Mouse (Mus musculus): Measurements from ENCODE around the gene Shc3. TPM values are rescaled to one million over a fixed set of nuclear protein-coding genes. Genes with fewer than 3 reads are reported as not detected.

The Shc3 gene
- polyA plus RNA-seq, 1 experiment from 2014 or later = not detected

- H3K9me3 ChIP-seq (replicated peaks) = no peaks in the 10 kb centered on the region
- no peaks in the 10 kb centered on the region for H3K27me3 ChIP-seq
- no peak overlapping the region for H3K4me3 ChIP-seq (replicated peaks)
- H3K36me3 ChIP-seq (replicated peaks) = no peaks in the 10 kb centered on the region
- H3K4me1 ChIP-seq (replicated peaks) = no peaks in the 10 kb centered on the region
- WGBS (ENCODE audit: insufficient replicate concordance) = 82% methylated on average over 10 of the region's 10 CpGs
- no peak overlapping the region for H3K9ac ChIP-seq
- no peak for ATAC-seq (ENCODE audit: insufficient read depth)
- no peak overlapping the region for H3K27ac ChIP-seq (replicated peaks)
- no peak overlapping the region for H3K4me2 ChIP-seq
These were observed 45.9 kb downstream of the Shc3 start for GRCm38 (mm10) chr13:51523311-51523710.

GRCm38 (mm10) chr13:51518880-51519279, 50.3 kb downstream of the Shc3 start:
- Histone ChIP-seq H3K27me3 (no peaks in the 10 kb centered on the region), H3K27ac (replicated peaks) (no peak overlapping the region), H3K4me3 (replicated peaks) (no peak overlapping the region), H3K9me3 (replicated peaks) (no peaks in the 10 kb centered on the region), H3K36me3 (replicated peaks) (no peaks in the 10 kb centered on the region), H3K9ac (no peak overlapping the region), H3K4me2 (no peak overlapping the region), H3K4me1 (replicated peaks) (no peaks in the 10 kb centered on the region)
- no peak for ATAC-seq (ENCODE audit: insufficient read depth)
- 58% methylated on average over 6 of the region's 6 CpGs for WGBS (ENCODE audit: insufficient replicate concordance)

GRCm38 (mm10) chr13:51517943-51518342, 51.3 kb downstream of the Shc3 start:
- Histone ChIP-seq H3K4me1 (replicated peaks) (no peaks in the 10 kb centered on the region), H3K9ac (no peak overlapping the region), H3K4me3 (replicated peaks) (no peak overlapping the region), H3K36me3 (replicated peaks) (no peaks in the 10 kb centered on the region), H3K27me3 (no peaks in the 10 kb centered on the region), H3K27ac (replicated peaks) (no peak overlapping the region), H3K9me3 (replicated peaks) (no peaks in the 10 kb centered on the region), H3K4me2 (no peak overlapping the region)
- no peak for ATAC-seq (ENCODE audit: insufficient read depth)
- WGBS (ENCODE audit: insufficient replicate concordance) = 63% methylated on average over 4 of the region's 4 CpGs

- Histone ChIP-seq H3K4me1 (replicated peaks) (no peaks in the 10 kb centered on the region), H3K9ac (no peak overlapping the region), H3K4me2 (no peak overlapping the region), H3K27me3 (no peaks in the 10 kb centered on the region), H3K27ac (replicated peaks) (no peak overlapping the region), H3K4me3 (replicated peaks) (no peak overlapping the region), H3K9me3 (replicated peaks) (no peaks in the 10 kb centered on the region), H3K36me3 (replicated peaks) (no peaks in the 10 kb centered on the region)
- no peak for ATAC-seq (ENCODE audit: insufficient read depth)
- WGBS (ENCODE audit: insufficient replicate concordance) = 70% methylated on average over 9 of the region's 9 CpGs
These were observed 60.4 kb downstream of the Shc3 start for GRCm38 (mm10) chr13:51508836-51509235.

DNA sequence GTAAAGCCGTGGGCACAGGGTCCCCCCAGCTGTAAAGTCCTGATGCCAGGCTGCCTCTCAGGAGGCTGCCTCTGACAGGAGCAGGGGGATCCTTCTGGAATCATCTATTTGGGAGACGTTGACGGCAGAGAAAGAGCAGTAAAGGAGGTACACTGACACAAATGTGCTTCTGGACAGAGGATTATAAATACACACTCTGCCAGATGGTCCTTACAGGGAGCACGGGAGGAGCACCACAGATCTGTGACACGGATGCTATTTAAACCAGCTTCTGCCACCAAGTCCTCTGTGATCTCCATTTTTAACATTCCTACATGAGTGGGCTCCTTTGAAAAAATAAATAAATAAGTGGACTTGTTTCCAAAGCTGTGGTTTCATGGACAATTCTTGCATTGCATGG, 63.5 kb downstream of the Shc3 start:
- no peaks in the 10 kb centered on the region for H3K4me1 ChIP-seq (replicated peaks)
- H3K36me3 ChIP-seq (replicated peaks) = no peaks in the 10 kb centered on the region
- H3K27ac ChIP-seq (replicated peaks) = no peak overlapping the region
- no peaks in the 10 kb centered on the region for H3K27me3 ChIP-seq
- no peak overlapping the region for H3K4me3 ChIP-seq (replicated peaks)
- ATAC-seq (ENCODE audit: insufficient read depth) = no peak
- 57% methylated on average over 5 of the region's 5 CpGs for WGBS (ENCODE audit: insufficient replicate concordance)
- H3K9ac ChIP-seq = no peak overlapping the region
- no peaks in the 10 kb centered on the region for H3K9me3 ChIP-seq (replicated peaks)
- no peak overlapping the region for H3K4me2 ChIP-seq

DNA sequence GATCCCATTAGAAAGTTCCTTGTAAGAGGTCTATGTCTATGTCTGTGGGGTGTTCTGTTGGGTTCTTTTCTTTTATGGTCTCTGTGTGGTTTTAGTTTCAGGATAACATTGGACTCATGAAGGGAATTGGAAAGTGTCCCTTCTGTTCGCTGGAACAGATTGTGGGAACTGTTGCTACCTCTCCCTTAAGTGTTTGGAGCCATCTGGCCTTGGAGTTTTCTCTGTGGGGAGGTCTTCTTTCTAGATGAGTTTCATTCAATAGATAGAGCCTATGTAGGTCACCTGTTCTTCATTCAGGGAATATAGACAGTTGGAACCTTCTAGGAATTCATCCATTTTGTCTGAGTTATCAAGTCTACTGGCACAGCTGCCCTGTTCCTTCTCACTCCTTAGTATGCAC, 69.5 kb downstream of the Shc3 start:
- 44% methylated on average over 1 of the region's 1 CpGs for WGBS (ENCODE audit: insufficient replicate concordance)
- no peak overlapping the region for H3K27ac ChIP-seq (replicated peaks)
- ATAC-seq (ENCODE audit: insufficient read depth) = no peak
- no peaks in the 10 kb centered on the region for H3K36me3 ChIP-seq (replicated peaks)
- no peak overlapping the region for H3K9ac ChIP-seq
- H3K9me3 ChIP-seq (replicated peaks) = no peaks in the 10 kb centered on the region
- no peak overlapping the region for H3K4me3 ChIP-seq (replicated peaks)
- H3K27me3 ChIP-seq = no peaks in the 10 kb centered on the region
- no peak overlapping the region for H3K4me2 ChIP-seq
- H3K4me1 ChIP-seq (replicated peaks) = no peaks in the 10 kb centered on the region

DNA sequence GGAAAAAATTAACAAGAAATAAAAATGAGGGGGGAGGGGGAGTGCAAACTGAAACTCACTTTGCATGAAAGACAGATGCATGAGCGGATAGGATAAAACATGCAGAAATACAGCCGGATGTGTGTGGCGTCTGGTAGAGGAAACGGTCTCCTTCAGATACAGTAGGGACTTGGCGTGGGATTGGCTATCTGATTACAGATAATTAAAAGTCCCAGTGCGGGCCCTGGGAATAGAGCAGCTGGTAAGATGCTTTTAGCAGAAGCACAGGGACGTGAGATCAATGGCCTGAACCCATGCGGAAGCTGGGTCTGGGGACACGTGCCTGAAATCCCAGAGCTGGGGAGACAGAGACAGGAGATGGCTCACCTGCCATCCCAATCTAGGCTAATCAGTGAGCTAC, 75.5 kb downstream of the Shc3 start:
- WGBS (ENCODE audit: insufficient replicate concordance) = 55% methylated on average over 9 of the region's 9 CpGs
- no peaks in the 10 kb centered on the region for H3K9me3 ChIP-seq (replicated peaks)
- no peak for ATAC-seq (ENCODE audit: insufficient read depth)
- H3K4me1 ChIP-seq (replicated peaks) = no peaks in the 10 kb centered on the region
- H3K4me3 ChIP-seq (replicated peaks) = no peak overlapping the region
- no peak overlapping the region for H3K4me2 ChIP-seq
- H3K27me3 ChIP-seq = no peaks in the 10 kb centered on the region
- no peak overlapping the region for H3K27ac ChIP-seq (replicated peaks)
- no peak overlapping the region for H3K9ac ChIP-seq
- H3K36me3 ChIP-seq (replicated peaks) = no peaks in the 10 kb centered on the region

DNA sequence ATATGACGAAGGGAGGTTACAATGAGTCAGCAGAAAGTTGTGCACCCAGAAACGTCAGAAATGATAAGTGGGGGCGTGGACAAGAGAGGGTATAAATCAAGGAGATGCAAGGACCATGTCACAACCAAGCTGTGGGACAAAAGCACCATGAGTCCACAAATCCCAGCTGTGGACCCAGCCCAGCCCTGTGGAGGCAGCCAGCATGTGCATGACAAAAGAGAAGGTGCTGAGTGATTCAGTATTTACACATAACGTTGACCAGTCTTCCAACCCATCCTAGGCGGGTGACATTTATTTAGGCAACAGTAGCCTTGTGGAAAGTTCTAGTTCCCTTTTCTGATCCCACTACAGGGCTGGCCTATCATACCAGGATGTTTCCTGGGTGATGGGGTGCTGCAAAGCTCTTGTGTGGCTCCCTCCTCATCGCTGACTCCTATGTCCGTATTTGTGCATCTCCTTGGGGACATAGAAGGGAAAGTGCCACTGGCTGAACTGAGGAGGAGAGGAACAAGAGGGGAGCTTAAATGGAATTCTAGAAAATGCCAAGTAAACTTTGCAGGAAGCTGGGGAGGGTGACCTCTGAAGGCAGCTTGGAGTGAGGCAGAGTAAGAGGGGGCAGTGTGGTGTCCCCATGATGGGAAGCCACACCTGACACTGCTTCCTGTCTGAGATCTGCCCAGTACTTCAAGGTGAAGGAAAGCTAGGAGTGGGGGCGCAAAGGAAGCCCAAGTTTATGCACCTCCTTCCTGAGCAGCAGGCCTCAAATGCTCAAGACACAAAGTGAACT, 77.4 kb downstream of the Shc3 start:
- Histone ChIP-seq H3K27ac (replicated peaks) (no peak overlapping the region), H3K4me3 (replicated peaks) (no peak overlapping the region), H3K4me2 (no peak overlapping the region), H3K9ac (no peak overlapping the region), H3K9me3 (replicated peaks) (no peaks in the 10 kb centered on the region), H3K27me3 (no peaks in the 10 kb centered on the region), H3K4me1 (replicated peaks) (no peaks in the 10 kb centered on the region), H3K36me3 (replicated peaks) (no peaks in the 10 kb centered on the region)
- no peak for ATAC-seq (ENCODE audit: insufficient read depth)
- WGBS (ENCODE audit: insufficient replicate concordance) = 35% methylated on average over 8 of the region's 8 CpGs

DNA sequence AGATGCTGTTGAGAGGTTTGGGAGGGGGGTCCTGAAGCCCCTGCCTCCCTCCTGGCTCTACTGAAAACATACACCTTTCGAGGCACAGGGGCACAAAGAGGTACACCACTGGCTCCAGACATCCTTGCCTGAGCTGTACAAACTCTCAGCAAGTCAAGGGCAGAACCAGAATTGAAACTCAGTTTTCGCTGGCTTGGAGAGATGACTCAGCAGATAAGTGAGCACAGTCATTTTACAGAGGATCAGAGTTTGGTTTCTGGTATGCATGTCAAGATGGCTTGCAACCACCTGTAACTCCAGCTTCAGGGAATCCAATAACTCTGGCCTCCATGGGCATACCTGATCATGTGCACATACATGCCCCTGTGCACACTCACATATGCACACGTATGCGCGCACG, 79.0 kb downstream of the Shc3 start:
- Histone ChIP-seq H3K9me3 (replicated peaks) (no peaks in the 10 kb centered on the region), H3K27me3 (no peaks in the 10 kb centered on the region), H3K4me2 (no peak overlapping the region), H3K4me3 (replicated peaks) (no peak overlapping the region), H3K27ac (replicated peaks) (no peak overlapping the region), H3K36me3 (replicated peaks) (no peaks in the 10 kb centered on the region), H3K4me1 (replicated peaks) (no peaks in the 10 kb centered on the region), H3K9ac (no peak overlapping the region)
- no peak for ATAC-seq (ENCODE audit: insufficient read depth)
- 69% methylated on average over 6 of the region's 6 CpGs for WGBS (ENCODE audit: insufficient replicate concordance)

GRCm38 (mm10) chr13:51488945-51489344, 80.3 kb downstream of the Shc3 start:
- no peak for ATAC-seq (ENCODE audit: insufficient read depth)
- no peaks in the 10 kb centered on the region for H3K36me3 ChIP-seq (replicated peaks)
- no peaks in the 10 kb centered on the region for H3K4me1 ChIP-seq (replicated peaks)
- H3K27me3 ChIP-seq = no peaks in the 10 kb centered on the region
- no peak overlapping the region for H3K9ac ChIP-seq
- no peak overlapping the region for H3K4me2 ChIP-seq
- H3K9me3 ChIP-seq (replicated peaks) = no peaks in the 10 kb centered on the region
- no peak overlapping the region for H3K27ac ChIP-seq (replicated peaks)
- WGBS (ENCODE audit: insufficient replicate concordance) = 46% methylated on average over 3 of the region's 3 CpGs
- no peak overlapping the region for H3K4me3 ChIP-seq (replicated peaks)

DNA sequence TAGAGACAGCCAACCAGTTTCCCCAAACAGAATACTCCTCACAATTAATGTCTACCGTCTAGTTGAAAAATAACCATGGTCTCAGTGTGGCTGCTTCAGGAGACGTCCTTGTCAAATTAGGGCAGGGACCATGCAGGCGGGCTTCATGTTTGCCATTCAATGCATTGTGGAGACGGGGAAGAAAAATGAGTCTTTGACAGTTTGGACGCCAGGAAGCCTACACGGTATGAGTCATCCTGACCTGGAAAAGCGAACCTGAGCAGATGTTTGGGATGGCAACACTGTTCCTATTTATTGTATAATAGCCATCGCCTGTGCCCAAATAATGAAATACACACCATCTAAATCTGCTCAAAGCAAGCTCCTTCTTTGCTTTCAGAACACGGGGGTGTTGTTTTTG, 83.9 kb downstream of the Shc3 start:
- no peaks in the 10 kb centered on the region for H3K27me3 ChIP-seq
- no peaks in the 10 kb centered on the region for H3K36me3 ChIP-seq (replicated peaks)
- no peak overlapping the region for H3K4me2 ChIP-seq
- WGBS (ENCODE audit: insufficient replicate concordance) = 60% methylated on average over 9 of the region's 9 CpGs
- no peaks in the 10 kb centered on the region for H3K9me3 ChIP-seq (replicated peaks)
- H3K9ac ChIP-seq = no peak overlapping the region
- H3K27ac ChIP-seq (replicated peaks) = no peak overlapping the region
- H3K4me3 ChIP-seq (replicated peaks) = no peak overlapping the region
- no peaks in the 10 kb centered on the region for H3K4me1 ChIP-seq (replicated peaks)
- ATAC-seq (ENCODE audit: insufficient read depth) = no peak

- Histone ChIP-seq H3K36me3 (replicated peaks) (no peaks in the 10 kb centered on the region), H3K27ac (replicated peaks) (no peak overlapping the region), H3K4me3 (replicated peaks) (no peak overlapping the region), H3K9me3 (replicated peaks) (no peaks in the 10 kb centered on the region), H3K4me2 (no peak overlapping the region), H3K27me3 (no peaks in the 10 kb centered on the region), H3K4me1 (replicated peaks) (no peaks in the 10 kb centered on the region), H3K9ac (no peak overlapping the region)
- no peak for ATAC-seq (ENCODE audit: insufficient read depth)
- WGBS (ENCODE audit: insufficient replicate concordance) = 70% methylated on average over 11 of the region's 11 CpGs
These were observed 86.4 kb downstream of the Shc3 start for GRCm38 (mm10) chr13:51482786-51483185.
